Mouse (Mus musculus) lung, adult 2 months (tissue): ENCODE results near the gene Eva1c. TPM values are rescaled to one million over a fixed set of nuclear protein-coding genes. Genes with fewer than 3 reads are reported as not detected.

ENCODE experiments used
- DNase-seq: peaks from one replicate; pipeline ENCODE4 v3.0.0; 2022
- H3K4me1 ChIP-seq: fragments of 200-500 bp; 2 replicates; pipeline ENCODE4 v1.6.1; 2011; ENCODE audit warnings: low read length; ENCODE audit not compliant: control insufficient read depth, insufficient read depth
- H3K4me3 ChIP-seq: fragments of 200-500 bp; replicated peaks from 2 replicates; pipeline ENCODE3; 2011; ENCODE audit warnings: low read depth, mild to moderate bottlenecking, control low read depth, low read length; ENCODE audit errors: extremely low read depth
- CTCF ChIP-seq: fragments of 200-500 bp; IDR thresholded peaks from 2 replicates; pipeline ENCODE4 v1.5.1; 2011; ENCODE audit warnings: mild to moderate bottlenecking, low read length, control low read depth; ENCODE audit not compliant: insufficient read depth
- POLR2A ChIP-seq: fragments of 200-500 bp; IDR thresholded peaks from 2 replicates; pipeline ENCODE4 v1.6.1; 2011; ENCODE audit warnings: low read depth, mild to moderate bottlenecking, control low read depth, low read length, borderline replicate concordance; ENCODE audit errors: extremely low read depth
- WGBS: fragments of 180-500 bp; shearing (Covaris S2); methylation state at CpG from one replicate; pipeline ENCODE4 v1.1.7; 2018; 5-methylcytosine and 5-hydroxymethylcytosine counted together
- polyA plus RNA-seq: library from polyadenylated mRNA; depleted of rRNA; stranded (reverse); fragments of >200 nt; gene quantifications from 2 replicates; pipeline ENCODE4 v1.2.3, GENCODE M21; 2012

Gene Eva1c
- polyA plus RNA-seq, 1 experiment = 8.9 TPM

DNA sequence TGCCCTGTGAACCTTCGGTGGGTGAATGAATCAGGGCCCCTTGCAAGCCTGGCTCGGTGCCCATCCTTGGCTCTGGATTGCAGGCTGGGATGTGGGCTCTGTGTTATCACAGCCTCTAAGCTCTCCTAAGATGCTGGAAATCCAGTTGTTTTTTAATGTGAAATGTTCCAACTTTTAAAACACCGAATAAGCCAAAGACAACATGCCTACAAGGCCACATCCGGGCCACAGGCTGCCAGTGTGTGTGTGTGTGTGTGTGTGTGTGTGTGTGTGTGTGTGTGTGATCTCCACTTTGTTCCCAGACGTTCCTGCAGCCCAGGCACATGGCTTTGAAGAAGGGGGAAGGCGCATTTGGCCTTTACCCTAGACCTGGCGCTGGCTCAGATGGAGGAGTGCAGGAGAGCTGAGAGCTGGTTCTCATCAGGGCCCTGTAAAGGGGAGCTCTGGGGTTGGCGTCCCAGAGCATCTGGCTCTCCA, 56.0 kb downstream of the Eva1c start:
- TF ChIP-seq POLR2A (no peak), CTCF (no peak)
- DNase-seq = no peak
- Histone ChIP-seq H3K4me1 (peaks cover 5% of the 10 kb centered on the region), H3K4me3 (no peak overlapping the region)
- WGBS = 59% methylated on average over 8 of the region's 8 CpGs

DNA sequence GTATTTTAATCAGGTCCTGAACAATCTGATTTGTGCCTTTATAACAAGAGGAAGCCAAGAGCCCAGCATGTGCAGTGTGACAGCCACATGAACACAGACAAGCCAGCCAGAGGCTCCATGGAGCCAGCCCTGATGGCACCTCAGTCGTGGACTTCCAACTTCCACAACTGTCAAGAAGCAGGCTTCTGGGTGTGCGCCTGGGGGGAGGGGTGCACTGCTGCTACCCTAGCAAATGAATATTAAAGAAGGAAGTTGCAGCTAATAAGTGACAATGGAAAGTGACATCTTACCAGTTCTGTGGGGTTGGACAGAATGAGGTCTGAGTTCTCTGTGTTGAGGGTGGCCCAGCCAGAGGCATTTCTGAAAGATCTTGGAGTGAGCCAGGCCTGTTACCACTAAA, 58.8 kb downstream of the Eva1c start:
- TF ChIP-seq POLR2A = no peak
- no peak for TF ChIP-seq CTCF
- 58% methylated on average over 2 of the region's 2 CpGs for WGBS
- peaks cover 5% of the 10 kb centered on the region for H3K4me1 ChIP-seq
- H3K4me3 ChIP-seq = no peak overlapping the region
- DNase-seq = no peak

DNA sequence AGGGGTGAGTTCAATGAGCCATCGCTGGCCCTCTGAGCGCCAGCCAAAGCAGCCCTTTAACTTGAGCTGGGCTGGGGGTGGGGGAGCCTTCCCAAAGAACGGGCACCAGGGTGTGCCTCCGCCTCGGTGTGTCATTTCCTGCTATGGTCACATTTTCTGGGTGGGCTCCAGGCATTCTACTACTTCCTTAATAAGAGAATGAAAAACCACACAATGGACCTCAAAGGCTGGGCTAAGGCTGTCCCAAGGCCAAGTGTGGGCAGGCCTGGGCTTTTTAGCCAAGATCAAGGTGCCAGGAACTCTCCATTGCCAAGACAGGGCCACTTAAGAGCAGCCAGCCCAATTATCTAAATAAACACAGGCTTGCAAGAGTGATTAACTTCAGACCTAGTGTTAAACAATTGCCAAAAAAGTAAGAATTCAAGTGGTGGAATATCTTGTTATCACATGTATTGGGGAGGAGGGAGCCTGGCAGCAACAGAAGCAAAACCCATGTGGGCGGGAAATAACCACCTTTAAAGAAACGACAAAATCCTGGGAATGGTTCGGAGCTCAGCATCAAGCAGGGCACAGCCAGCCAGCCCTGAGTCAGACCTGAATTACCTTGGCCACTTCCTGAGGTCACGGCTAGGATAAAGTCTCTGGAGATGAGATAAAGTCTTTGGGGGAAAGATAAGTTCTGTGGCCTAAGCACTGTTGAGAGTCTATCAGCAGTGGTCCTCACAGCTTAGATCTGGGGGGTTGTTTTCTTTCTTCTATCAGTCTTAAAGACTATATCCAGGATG, 59.5 kb downstream of the Eva1c start:
- WGBS = 22% methylated on average over 9 of the region's 9 CpGs
- DNase-seq = peak; percentile 30
- Histone ChIP-seq H3K4me1 (peaks cover 5% of the 10 kb centered on the region), H3K4me3 (no peak overlapping the region)
- no peak for TF ChIP-seq CTCF
- TF ChIP-seq POLR2A = 0 out of 2 replicates have a peak, but pooled peaks have one; percentile 10

DNA sequence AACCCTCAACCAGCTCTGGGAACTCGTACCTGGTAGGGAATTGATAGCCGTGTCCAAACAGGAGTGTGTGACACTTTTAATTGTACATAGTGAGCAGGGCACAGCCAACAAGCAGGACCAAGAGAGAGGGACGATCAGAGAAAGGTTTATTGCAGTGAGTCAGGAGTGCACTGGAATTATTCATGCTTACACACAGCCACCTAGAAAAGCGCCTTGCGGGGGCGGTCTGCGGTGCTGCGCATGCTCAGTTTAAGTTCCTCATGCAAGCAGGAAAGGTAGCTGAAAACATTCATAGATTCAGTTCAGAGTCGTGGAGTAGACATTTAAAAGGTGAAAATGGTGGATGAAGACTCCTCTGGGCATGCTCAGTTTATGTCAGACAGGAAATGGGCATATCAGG, 64.2 kb downstream of the Eva1c start:
- no peak for TF ChIP-seq CTCF
- no peak for TF ChIP-seq POLR2A
- Histone ChIP-seq H3K4me1 (no peaks in the 10 kb centered on the region; the same call in 1 of the 2 replicates), H3K4me3 (no peak overlapping the region)
- WGBS = 90% methylated on average over 9 of the region's 9 CpGs
- DNase-seq = no peak

DNA sequence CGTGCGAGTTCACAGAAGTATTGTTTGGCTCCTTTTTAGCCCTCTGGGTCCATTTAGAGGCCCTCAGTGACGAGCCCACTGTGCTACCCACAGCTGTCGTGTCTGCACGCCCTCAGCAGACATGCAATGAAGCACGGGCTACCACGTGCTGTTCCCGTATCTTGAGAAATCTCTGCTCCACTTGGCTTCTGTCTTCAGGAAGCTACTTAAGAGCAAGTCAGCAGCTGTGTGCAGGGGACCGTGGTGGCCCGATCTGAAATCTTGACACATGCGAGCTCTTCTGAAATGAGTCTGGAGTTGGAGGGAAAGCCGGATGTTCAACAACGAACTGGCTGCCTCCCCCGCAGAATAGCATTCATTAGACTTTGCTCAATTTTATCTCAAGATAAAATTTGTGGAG, 65.1 kb downstream of the Eva1c start:
- Histone ChIP-seq H3K4me3 (no peak overlapping the region), H3K4me1 (no peaks in the 10 kb centered on the region; the same call in 1 of the 2 replicates)
- DNase-seq = no peak
- TF ChIP-seq POLR2A (no peak), CTCF (no peak)
- WGBS = 38% methylated on average over 14 of the region's 14 CpGs

DNA sequence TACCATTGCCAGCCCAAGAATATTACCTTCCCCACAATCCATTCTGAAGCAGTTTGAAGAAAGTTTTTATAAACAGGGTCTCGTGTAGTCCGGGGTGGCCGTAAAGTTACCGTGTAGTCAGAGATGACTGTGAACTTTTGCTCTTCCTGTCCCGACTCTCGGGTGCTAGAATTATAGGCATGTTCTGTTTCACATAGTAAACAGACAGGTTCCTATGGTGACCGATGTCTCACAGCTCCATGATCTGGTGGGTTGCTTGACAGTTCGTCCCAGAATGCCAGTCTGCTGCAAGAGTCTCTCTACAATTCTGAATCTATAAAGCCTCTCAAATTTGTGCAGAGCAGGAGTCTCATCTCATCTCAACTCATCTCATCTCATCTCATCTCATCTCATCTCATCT, 65.6 kb downstream of the Eva1c start:
- WGBS = 14% methylated on average over 8 of the region's 8 CpGs
- no peak for TF ChIP-seq CTCF
- DNase-seq = no peak
- Histone ChIP-seq H3K4me3 (no peak overlapping the region), H3K4me1 (no peaks in the 10 kb centered on the region; the same call in 1 of the 2 replicates)

DNA sequence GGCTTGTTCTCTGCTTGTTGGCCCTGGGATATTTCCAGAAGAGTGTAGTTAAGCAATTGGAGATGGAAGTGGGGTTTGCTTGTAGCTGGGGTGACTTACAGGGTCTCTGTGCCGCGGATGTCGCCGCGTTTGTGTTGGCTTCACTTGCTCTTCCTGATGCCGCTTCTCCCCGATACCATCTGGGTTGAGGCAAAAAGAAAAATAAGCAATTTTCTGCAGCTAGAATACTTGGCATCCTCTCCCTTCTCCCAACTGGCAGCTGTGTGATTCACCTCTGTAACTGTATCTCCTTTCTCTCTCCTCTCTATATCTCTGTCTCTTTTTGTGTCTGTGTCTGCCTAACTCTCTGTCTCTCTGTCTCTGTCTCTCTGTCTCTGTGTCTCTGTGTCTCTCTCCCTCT, 66.5 kb downstream of the Eva1c start:
- DNase-seq = no peak
- H3K4me3 ChIP-seq = no peak overlapping the region
- no peaks in the 10 kb centered on the region; the same call in 1 of the 2 replicates for H3K4me1 ChIP-seq
- WGBS = 65% methylated on average over 7 of the region's 7 CpGs
- TF ChIP-seq POLR2A (no peak), CTCF (no peak)

DNA sequence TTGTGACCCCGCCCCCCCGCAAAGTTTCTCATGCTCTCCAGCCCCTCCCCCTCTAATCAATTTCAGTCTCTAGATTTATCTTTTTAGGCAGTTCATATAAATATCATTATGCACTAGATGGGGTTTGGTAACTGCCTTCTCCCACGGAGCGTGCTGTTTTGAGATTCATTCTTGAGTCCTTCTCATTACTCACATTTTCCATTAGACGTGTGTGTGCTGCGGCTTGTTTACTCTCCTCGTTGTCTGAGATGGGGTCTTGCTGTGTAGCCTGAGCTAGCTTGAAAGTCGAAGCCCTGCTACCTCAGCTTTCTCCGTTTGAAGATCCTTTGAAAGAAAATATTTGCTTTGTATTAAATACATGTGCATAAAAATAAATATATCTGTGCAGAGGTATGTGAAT, 67.3 kb downstream of the Eva1c start:
- DNase-seq = no peak
- H3K4me3 ChIP-seq = no peak overlapping the region
- 46% methylated on average over 9 of the region's 9 CpGs for WGBS
- H3K4me1 ChIP-seq = no peaks in the 10 kb centered on the region; the same call in 1 of the 2 replicates
- TF ChIP-seq CTCF (no peak), POLR2A (no peak)

DNA sequence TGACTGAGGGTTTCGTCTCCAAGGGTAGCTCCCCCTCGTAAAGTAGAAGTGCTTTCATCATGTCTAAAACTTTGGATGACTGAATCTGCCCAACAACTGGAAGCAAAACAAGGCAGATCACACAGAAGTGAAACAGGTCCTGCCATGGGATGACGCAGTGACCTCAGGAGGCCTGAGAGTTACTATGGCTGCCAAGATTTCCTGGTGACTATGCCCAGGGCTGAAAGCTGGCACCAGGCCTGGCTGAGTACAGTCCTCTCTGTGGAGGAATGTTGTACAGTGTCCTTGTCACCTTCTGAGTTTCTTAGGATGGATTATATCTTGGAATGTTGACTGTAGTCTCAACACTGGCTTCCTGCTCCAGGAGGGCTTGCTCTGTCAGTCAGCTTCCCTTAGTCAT, 71.1 kb downstream of the Eva1c start:
- Histone ChIP-seq H3K4me3 (no peak overlapping the region), H3K4me1 (no peaks in the 10 kb centered on the region)
- DNase-seq = no peak
- TF ChIP-seq POLR2A (no peak), CTCF (no peak)
- 81% methylated on average over 3 of the region's 3 CpGs for WGBS

DNA sequence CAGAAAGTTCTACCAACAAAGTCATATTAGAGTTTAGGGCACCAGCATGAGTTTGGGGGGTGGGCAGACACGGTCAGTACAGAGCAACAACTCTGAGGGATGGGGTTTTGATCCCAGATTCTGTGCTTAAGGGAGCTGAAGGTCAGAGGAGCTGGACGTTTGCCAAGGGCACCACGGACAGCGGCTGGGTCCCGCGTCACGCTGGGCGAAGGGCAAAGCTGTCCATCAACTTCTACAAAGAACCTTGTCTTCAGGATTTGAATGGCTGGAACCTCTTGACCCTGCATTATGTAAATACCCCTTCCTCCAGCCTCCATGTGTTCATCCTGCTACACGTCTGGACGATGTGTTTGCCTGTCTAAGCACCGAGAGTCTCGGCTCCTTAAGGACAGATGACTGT, 73.0 kb downstream of the Eva1c start:
- H3K4me3 ChIP-seq = no peak overlapping the region
- WGBS = 50% methylated on average over 12 of the region's 12 CpGs
- TF ChIP-seq POLR2A (no peak), CTCF (no peak)
- DNase-seq = no peak
- no peaks in the 10 kb centered on the region for H3K4me1 ChIP-seq
